Mouse (Mus musculus) natural killer cell, adult 2 months (primary cell): ENCODE results near the gene Sbno1.

Source experiments
- DNase-seq, 2 experiments: peaks; one replicate each; pipeline ENCODE4 v3.0.0; 2022; ENCODE audit warnings: low spot score in 2 of 2

Gene Sbno1

DNA sequence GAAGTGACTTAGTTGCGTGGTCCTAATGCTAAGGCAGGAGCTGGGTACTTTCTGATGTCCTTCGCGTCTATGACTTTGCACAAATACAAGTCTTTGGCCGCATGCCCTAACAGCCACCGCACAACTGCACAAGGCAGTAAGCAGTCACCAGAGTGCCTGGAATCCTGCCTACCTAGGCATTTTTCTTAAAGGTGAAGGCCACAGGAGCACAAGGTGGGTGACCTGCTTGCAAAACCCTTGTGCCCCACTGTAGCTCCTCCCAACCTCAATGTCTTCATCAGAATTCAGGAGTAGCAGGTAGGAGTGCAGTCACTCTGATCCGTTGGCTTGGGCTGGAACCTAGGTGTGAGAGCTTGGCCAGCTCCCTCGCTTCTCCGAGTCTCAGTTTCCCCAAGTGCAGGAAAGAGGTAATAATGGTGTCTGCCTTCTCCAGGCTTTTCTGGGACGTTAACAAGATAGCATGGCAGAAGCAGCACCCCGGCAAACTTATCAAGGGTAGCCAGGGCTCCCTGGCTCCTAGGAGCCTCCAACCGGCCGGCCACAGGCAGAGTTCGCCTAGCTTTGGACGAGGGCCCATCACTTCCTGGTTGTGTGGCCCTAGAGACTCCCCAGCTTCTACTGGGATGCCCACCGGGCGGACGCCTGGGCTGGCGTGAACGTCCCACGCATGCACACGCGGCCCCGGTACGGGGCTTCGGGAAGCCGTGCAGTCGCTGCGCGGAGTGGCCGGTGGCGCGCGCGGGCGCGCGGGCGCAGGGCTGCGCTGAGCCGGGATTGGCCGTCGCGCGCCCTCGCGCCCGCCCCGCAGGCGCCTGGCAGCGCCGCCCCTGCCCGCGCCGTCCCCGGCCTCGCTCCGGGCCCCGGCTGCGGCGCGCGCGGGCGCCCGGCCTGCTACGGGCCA is 19.1 kb upstream of the Sbno1 start:
- DNase-seq: peak in 1 of 2 experiments; percentile 43

DNA sequence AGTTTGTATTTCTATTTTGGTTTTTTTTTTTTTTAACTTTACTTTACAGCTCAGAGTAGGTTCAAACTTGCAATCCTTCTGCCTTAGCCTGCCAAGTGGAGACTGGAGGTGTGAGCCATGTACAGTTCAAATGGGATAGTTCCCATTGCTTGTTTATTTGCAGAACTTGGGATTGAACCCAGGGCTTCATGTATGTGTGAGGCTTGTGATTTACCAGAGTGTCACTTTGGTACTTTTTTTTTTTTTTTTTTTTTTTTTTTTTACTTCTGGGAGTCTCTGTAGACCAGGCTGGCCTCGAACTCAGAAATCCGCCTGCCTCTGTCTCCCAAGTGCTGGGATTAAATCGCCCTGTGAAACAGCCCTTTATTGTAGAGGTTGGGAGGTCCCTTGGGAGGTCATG is 18.4 kb upstream of the Sbno1 start:
- no peak for DNase-seq

- no peak for DNase-seq
Observed at GRCm38 (mm10) chr5:124442628-124443027, 16.8 kb upstream of the Sbno1 start.

DNA sequence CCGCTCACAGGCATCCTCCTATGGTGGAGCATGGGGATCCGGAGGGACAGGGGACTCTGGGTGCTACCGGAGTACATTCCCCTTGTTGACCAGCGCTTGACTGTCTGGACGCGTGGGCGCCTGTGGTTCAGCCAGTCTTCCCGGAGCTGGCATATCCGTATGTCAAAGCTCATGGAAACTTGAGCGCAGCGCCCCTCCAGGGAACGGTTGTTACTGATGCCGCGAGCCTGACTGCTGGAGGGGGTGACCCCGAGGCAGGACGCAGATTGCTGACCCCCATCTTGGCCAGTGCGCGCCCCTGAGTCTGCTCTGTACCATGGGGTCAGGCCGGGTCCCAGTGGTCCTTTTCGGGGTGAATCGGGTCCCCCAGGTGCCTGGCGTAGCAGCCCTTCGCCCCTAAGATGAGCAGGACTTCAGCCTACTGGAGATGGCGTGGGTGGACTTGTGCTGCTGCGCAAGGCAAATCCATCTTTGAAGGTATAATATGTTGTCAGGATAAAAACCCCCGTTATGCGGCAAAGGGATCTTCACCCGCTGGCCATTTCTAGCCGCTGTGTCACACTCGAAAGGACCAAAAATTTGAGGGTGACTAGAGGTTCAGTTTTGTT is 14.4 kb upstream of the Sbno1 start:
- DNase-seq: peak in 1 of 2 experiments; percentile 44

- DNase-seq: peak; percentile 92 to 94
Observed at GRCm38 (mm10) chr5:124439447-124440093, 13.8 kb upstream of the Sbno1 start, which contains the start of gene Kmt5a. TSS of gene Kmt5a (plus strand) at chr5:124439930.

DNA sequence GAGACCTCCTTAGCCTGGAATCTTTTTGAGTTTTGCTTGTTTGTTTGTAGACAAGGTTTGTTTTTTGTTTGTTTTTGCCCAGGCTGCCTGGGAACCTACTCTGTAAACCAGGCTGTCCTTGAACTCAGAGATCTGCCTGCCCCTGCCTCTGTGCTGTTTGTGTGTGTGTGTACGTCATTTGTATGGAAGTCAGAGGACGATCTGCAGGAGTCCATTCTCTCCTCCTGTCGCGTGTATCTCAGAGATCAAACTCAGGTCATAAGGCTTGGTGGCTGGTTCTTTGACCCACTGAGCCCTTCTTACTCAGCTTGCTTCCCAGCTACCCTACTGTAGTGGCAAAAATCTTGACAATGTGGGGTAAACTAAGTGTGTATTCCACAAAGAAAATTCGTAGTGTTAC is 12.9 kb upstream of the Sbno1 start:
- DNase-seq: no peak

DNA sequence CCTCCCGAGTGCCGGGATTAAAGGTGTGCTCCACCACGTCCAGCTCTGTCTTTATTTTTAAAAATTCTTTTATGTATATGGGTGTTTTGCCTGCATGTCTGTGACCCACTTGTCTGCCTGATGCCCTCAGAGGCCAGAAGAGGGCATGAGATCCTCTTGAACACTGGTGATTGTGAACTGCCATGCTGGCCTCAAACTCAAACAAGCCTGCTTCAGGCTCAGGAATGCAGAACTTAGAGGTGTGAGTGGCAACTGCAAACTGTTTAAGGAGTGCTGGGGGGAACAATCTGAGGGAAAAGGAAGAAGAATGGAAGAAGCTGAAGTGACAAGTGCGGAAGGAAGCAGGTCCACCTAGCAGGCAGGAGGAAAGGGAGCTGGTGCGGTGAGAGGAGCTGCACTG is 12.4 kb upstream of the Sbno1 start:
- DNase-seq: peak in 1 of 2 experiments; percentile 34

DNA sequence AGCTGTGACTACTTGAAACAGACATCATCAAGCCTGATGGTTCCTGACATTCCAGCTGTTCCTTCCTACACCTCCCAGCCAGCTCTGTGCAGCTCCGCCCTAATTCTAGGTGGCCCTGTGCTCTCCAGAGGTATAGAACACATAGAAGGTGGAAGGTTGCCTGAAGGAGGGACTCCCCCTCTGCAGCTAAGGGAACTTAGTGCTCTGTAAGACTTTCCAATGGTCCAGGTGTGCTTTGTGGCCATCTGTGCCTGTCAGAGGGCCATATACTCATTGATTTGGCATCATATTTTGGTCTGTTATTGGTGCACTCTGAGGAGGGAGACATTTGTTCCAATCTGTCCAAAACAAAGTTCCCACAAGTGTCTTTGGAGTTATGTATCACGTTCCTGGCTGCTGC is 7.2 kb upstream of the Sbno1 start:
- DNase-seq: no peak

DNA sequence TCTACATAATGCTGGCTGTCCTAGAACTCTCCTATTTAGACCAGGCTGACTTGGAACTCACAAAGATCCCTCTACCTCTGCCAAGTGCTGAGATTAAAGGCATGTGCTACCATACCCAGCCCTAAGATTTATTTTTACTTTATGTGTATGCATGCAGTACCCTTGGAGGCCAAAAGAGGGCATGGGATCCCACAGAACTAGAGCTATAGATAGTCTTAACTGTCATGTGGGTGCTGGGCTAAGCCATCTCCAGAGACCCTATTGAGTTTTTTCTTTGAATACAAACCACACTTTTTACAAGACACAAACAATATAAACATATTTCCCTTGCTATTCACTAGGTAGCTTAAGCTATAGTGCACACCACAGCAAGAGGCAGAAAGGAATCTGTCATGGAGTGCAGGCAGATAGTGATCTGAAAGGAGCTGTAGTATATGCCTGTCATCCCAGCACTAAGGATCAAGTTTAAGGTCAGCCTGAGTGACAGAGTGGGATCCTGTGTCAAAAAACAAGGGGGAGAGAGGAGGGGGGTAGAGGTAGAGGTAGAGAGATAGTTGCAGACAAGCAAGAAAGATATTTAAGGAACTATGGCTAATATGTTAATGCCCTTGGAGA is 6.7 kb upstream of the Sbno1 start:
- peak; percentile 59 to 74 for DNase-seq

GRCm38 (mm10) chr5:124426475-124427071 is 772 bp upstream of the Sbno1 start:
- DNase-seq: no peak

GRCm38 (mm10) chr5:124424723-124425411 is 934 bp downstream of the Sbno1 start:
- DNase-seq: peak; percentile 30 to 34

DNA sequence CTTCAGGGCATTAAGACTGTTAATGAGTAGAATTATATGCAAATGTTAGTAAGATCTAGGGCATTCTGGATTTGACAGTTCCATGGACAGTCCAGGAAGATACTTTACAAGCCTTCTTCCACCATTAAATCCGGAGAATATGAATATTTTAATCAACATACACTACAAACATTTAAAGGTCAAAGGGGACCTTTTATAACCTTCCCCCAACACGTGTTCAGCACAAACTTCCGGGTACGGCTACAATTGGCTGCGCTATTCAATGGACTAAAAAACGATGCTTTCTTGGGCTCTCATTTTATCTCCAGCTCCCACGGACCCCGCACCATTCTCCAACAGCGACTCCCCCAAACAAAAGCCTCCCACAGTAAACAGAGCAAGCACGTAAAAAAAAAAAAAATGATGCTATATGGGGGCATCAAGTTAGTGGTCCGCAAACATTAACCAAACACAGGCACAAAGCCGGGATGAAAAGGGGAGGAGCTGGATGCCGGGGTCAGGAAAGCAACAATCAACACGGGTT is 1.5 kb downstream of the Sbno1 start:
- DNase-seq: no peak

DNA sequence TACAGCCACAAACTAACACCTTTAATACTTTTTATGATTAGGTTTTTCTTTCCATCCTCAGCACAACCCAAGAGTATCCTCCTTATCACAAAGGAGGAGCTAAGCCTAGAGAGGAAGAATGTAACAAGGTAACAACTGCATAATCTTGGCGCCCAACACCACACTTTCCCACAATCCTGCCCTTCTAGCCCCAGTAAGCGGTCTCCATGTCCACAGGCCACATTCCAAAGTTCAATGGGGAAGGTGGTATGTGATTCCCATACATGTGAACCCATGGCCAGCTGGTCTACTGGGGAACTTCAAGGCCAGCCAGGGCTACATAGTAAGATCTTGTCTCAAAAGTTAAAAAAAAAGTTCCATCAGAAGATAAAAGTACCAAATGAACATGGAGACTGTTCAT is 4.0 kb downstream of the Sbno1 start:
- DNase-seq: no peak

- DNase-seq: no peak
Observed at GRCm38 (mm10) chr5:124418903-124419302, 6.9 kb downstream of the Sbno1 start.

GRCm38 (mm10) chr5:124412163-124412562 is 13.6 kb downstream of the Sbno1 start:
- no peak for DNase-seq

- DNase-seq: no peak
Observed at GRCm38 (mm10) chr5:124410808-124411207, 15.0 kb downstream of the Sbno1 start.

- DNase-seq: peak in 1 of 2 experiments; percentile 11
Observed at GRCm38 (mm10) chr5:124393726-124394125, 32.1 kb downstream of the Sbno1 start.

DNA sequence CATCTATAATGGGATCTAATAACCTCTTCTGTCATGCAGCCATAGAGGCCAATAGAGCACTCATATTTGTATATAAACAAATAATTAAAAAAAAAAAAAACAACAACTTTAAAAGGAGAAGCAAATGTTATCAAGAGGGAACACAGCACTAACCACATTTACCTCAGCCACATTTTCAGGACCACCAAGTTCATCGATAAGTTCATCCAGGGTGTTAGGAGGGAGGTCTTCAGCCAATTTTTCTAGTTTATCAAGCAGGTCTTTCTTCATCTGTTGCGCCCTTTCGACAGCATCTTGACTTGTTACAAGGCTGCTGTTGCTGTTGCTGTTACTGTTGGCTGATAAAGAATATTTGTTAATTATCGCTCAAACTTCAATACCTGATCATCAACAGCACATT is 33.4 kb downstream of the Sbno1 start:
- no peak for DNase-seq

GRCm38 (mm10) chr5:124387932-124388331 is 37.9 kb downstream of the Sbno1 start:
- DNase-seq: peak in 1 of 2 experiments; percentile 13

DNA sequence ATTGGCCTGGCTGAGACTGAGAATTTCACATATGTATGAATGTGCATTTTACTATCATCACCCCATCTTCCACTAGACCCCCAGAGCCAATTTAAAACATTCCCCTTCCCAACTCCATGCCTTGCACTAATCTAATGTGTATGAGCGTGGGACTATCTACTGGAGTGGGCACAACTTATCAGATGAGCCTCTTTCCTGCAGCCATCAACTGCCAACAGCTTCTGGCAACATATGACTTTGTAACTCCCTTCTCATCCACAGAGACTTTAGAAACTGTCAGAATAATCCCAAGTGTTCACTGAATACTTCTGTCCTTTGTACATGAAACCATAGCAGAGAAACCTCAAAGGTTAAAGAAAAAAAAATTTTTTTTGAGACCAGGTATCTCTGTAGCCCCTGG is 45.7 kb downstream of the Sbno1 start:
- DNase-seq: no peak

GRCm38 (mm10) chr5:124377149-124377548 is 48.7 kb downstream of the Sbno1 start:
- no peak for DNase-seq
